Mouse (Mus musculus): ENCODE results near the gene Vps8. TPM values are rescaled to one million over a fixed set of nuclear protein-coding genes. Genes with fewer than 3 reads are reported as not detected.

The Vps8 gene
- polyA plus RNA-seq, 1 experiment, result 35.8 TPM

GRCm38 (mm10) chr16:21385926-21386881 is 36.7 kb upstream of the Vps8 start:
- Histone ChIP-seq H3K4me1 (ENCODE audit: control insufficient read depth, insufficient read depth, low read length) (peaks cover 2% of the 10 kb centered on the region; the same call in 1 of the 2 replicates), H3K27ac (ENCODE audit: insufficient read depth, low read length) (no peak overlapping the region), H3K4me3 (ENCODE audit: insufficient read depth, low read length) (no peak overlapping the region)
- no peak for TF ChIP-seq CTCF (IDR thresholded peaks at IDR 0.05; ENCODE audit: extremely low read depth, insufficient read depth, low read length)
- TF ChIP-seq POLR2A (IDR thresholded peaks at IDR 0.05; ENCODE audit: extremely low read depth, insufficient read depth, low read length), result no peak

- no peak for TF ChIP-seq CTCF (IDR thresholded peaks at IDR 0.05; ENCODE audit: extremely low read depth, insufficient read depth, low read length)
- TF ChIP-seq POLR2A (IDR thresholded peaks at IDR 0.05; ENCODE audit: extremely low read depth, insufficient read depth, low read length), result no peak
- H3K27ac ChIP-seq (ENCODE audit: insufficient read depth, low read length), result no peak overlapping the region
- peaks cover 2% of the 10 kb centered on the region; the same call in 1 of the 2 replicates for H3K4me1 ChIP-seq (ENCODE audit: control insufficient read depth, insufficient read depth, low read length)
- H3K4me3 ChIP-seq (ENCODE audit: insufficient read depth, low read length), result no peak overlapping the region
Observed at GRCm38 (mm10) chr16:21389316-21389715, 33.6 kb upstream of the Vps8 start.

GRCm38 (mm10) chr16:21390744-21391143 is 32.2 kb upstream of the Vps8 start:
- H3K4me1 ChIP-seq (ENCODE audit: control insufficient read depth, insufficient read depth, low read length), result peaks cover 2% of the 10 kb centered on the region; the same call in 1 of the 2 replicates
- no peak overlapping the region for H3K27ac ChIP-seq (ENCODE audit: insufficient read depth, low read length)
- TF ChIP-seq CTCF (IDR thresholded peaks at IDR 0.05; ENCODE audit: extremely low read depth, insufficient read depth, low read length) (no peak), POLR2A (IDR thresholded peaks at IDR 0.05; ENCODE audit: extremely low read depth, insufficient read depth, low read length) (no peak)
- no peak overlapping the region for H3K4me3 ChIP-seq (ENCODE audit: insufficient read depth, low read length)

GRCm38 (mm10) chr16:21392099-21392498 is 30.8 kb upstream of the Vps8 start:
- no peak overlapping the region for H3K4me3 ChIP-seq (ENCODE audit: insufficient read depth, low read length)
- peaks cover 2% of the 10 kb centered on the region; the same call in 1 of the 2 replicates for H3K4me1 ChIP-seq (ENCODE audit: control insufficient read depth, insufficient read depth, low read length)
- no peak overlapping the region for H3K27ac ChIP-seq (ENCODE audit: insufficient read depth, low read length)
- peak; percentile 20; the same call in 1 of the 2 replicates for TF ChIP-seq CTCF (IDR thresholded peaks at IDR 0.05; ENCODE audit: extremely low read depth, insufficient read depth, low read length)
- TF ChIP-seq POLR2A (IDR thresholded peaks at IDR 0.05; ENCODE audit: extremely low read depth, insufficient read depth, low read length), result no peak

GRCm38 (mm10) chr16:21392517-21393112 is 30.3 kb upstream of the Vps8 start:
- TF ChIP-seq POLR2A (IDR thresholded peaks at IDR 0.05; ENCODE audit: extremely low read depth, insufficient read depth, low read length) (no peak), CTCF (IDR thresholded peaks at IDR 0.05; ENCODE audit: extremely low read depth, insufficient read depth, low read length) (peak; percentile 87)
- H3K4me3 ChIP-seq (ENCODE audit: insufficient read depth, low read length), result no peak overlapping the region
- no peak overlapping the region for H3K27ac ChIP-seq (ENCODE audit: insufficient read depth, low read length)
- H3K4me1 ChIP-seq (ENCODE audit: control insufficient read depth, insufficient read depth, low read length), result peaks cover 2% of the 10 kb centered on the region; the same call in 1 of the 2 replicates

- Histone ChIP-seq H3K27ac (ENCODE audit: insufficient read depth, low read length) (no peak overlapping the region), H3K4me1 (ENCODE audit: control insufficient read depth, insufficient read depth, low read length) (peaks cover 5% of the 10 kb centered on the region), H3K4me3 (ENCODE audit: insufficient read depth, low read length) (no peak overlapping the region)
- TF ChIP-seq POLR2A (IDR thresholded peaks at IDR 0.05; ENCODE audit: extremely low read depth, insufficient read depth, low read length) (no peak), CTCF (IDR thresholded peaks at IDR 0.05; ENCODE audit: extremely low read depth, insufficient read depth, low read length) (no peak)
Observed at GRCm38 (mm10) chr16:21395546-21395945, 27.4 kb upstream of the Vps8 start.

GRCm38 (mm10) chr16:21397681-21398080 is 25.2 kb upstream of the Vps8 start:
- Histone ChIP-seq H3K27ac (ENCODE audit: insufficient read depth, low read length) (no peak overlapping the region), H3K4me1 (ENCODE audit: control insufficient read depth, insufficient read depth, low read length) (peaks cover 6% of the 10 kb centered on the region), H3K4me3 (ENCODE audit: insufficient read depth, low read length) (no peak overlapping the region)
- TF ChIP-seq CTCF (IDR thresholded peaks at IDR 0.05; ENCODE audit: extremely low read depth, insufficient read depth, low read length) (no peak), POLR2A (IDR thresholded peaks at IDR 0.05; ENCODE audit: extremely low read depth, insufficient read depth, low read length) (no peak)

GRCm38 (mm10) chr16:21398345-21399051 is 24.4 kb upstream of the Vps8 start:
- TF ChIP-seq CTCF (IDR thresholded peaks at IDR 0.05; ENCODE audit: extremely low read depth, insufficient read depth, low read length), result no peak
- no peak for TF ChIP-seq POLR2A (IDR thresholded peaks at IDR 0.05; ENCODE audit: extremely low read depth, insufficient read depth, low read length)
- Histone ChIP-seq H3K27ac (ENCODE audit: insufficient read depth, low read length) (no peak overlapping the region), H3K4me3 (ENCODE audit: insufficient read depth, low read length) (no peak overlapping the region), H3K4me1 (ENCODE audit: control insufficient read depth, insufficient read depth, low read length) (peaks cover 6% of the 10 kb centered on the region)

- no peak overlapping the region for H3K4me3 ChIP-seq (ENCODE audit: insufficient read depth, low read length)
- H3K4me1 ChIP-seq (ENCODE audit: control insufficient read depth, insufficient read depth, low read length), result peaks cover 6% of the 10 kb centered on the region
- no peak for TF ChIP-seq CTCF (IDR thresholded peaks at IDR 0.05; ENCODE audit: extremely low read depth, insufficient read depth, low read length)
- no peak for TF ChIP-seq POLR2A (IDR thresholded peaks at IDR 0.05; ENCODE audit: extremely low read depth, insufficient read depth, low read length)
- H3K27ac ChIP-seq (ENCODE audit: insufficient read depth, low read length), result no peak overlapping the region
Observed at GRCm38 (mm10) chr16:21399942-21400341, 23.0 kb upstream of the Vps8 start.

All from cortical plate, adult 2 months (tissue).